Mouse (Mus musculus): ENCODE data around the gene Tpgs1.
A peak's percentile ranks its signal among the peaks of the same experiment; 100 is the strongest.

Gene Tpgs1

DNA sequence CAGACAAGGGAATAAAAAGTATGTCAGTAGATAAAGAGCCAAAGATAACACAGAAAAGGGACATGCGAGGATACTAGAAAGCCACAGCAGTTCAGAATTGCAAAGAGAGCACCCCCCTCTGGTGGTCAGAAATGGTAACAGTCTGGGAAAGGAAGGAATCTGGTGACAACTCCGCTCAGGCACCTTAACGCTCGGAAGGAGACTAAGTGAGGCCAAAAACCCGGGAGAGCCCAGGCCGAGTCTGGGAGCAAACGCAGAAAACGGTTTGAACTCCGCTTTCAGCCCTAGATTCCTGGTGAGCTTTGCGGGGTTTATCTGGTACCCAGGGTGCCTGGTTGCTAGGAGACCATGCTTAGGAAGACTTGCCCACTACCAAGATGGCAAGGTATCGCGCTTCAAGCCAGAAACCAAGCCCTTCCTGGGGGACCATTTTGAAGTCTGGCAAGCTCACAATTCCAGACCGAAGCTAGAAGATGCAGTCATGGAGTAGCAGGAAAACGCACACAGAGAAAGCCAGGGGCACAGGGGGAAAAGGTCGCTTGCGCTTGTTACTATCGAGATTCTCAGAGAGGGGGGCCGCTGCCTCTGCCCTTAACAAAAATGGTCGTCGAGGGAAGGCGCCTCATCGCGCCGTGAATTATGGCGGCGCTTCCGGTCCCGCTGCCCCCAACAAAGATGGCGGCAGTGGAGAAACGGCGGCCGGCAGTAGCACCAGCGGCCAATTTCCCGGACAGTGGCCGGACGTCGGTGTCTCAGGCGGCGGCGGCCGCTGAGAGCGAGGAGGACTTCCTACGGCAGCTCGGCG lies at the start of gene Tpgs1:
Tpgs1 (plus strand) TSS at position 599 of the 805 bp plus-strand sequence.
- peak; percentile 91 for DNase-seq (ENCODE audit: low read depth, low spot score)

- DNase-seq (ENCODE audit: low read depth, low spot score) = no peak
Measured at GRCm38 (mm10) chr10:79623950-79624349, 45.2 kb upstream of the Tpgs1 start.

GRCm38 (mm10) chr10:79625398-79625797 lies 43.8 kb upstream of the Tpgs1 start:
- no peak for DNase-seq (ENCODE audit: low read depth, low spot score)

GRCm38 (mm10) chr10:79626156-79626555 lies 43.0 kb upstream of the Tpgs1 start:
- peak; percentile 12 for DNase-seq (ENCODE audit: low read depth, low spot score)

- no peak for DNase-seq (ENCODE audit: low read depth, low spot score)
Measured at GRCm38 (mm10) chr10:79628377-79628776, 40.8 kb upstream of the Tpgs1 start.

GRCm38 (mm10) chr10:79631432-79631831 lies 37.7 kb upstream of the Tpgs1 start:
- no peak for DNase-seq (ENCODE audit: low read depth, low spot score)

DNA sequence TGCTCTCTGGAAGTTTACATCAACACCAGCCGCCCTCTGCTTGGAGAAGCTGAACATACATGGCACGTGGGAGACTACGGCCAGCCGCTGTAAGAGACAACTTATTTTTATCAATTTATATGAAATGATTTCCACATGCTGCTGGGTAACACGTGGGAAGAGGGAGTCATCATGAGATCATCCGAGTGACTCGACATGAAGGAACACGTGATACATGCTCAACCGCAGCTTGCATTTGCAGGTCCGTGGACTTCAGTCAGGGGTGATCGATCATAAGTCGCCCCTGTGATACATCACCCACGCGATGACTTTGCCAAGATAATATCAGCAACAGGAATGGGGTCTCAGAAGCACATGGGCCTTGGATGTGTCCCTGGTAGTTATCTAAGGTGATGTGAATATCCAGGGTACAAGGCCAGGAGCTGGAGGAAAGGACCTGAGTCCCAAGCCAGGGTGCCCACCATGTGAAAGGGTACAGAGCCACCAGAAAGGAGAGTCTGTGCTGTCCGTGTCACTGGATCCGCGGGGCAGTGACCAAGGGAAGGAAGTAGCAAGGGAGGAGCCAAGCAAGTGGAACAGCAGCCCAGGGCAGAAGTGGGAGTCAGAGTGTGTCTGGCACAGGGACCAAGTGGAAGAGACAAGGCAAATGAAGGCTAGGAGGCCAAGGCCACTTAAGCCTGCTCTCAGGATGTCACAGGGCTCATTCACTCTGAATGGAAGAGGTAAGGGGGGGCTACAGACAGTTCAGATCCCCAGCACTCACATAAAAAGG lies 36.0 kb upstream of the Tpgs1 start:
- DNase-seq (ENCODE audit: low read depth, low spot score) = peak; percentile 90

GRCm38 (mm10) chr10:79636287-79636686 lies 32.9 kb upstream of the Tpgs1 start:
- DNase-seq (ENCODE audit: low read depth, low spot score) = no peak

- no peak for DNase-seq (ENCODE audit: low read depth, low spot score)
Measured at GRCm38 (mm10) chr10:79637128-79638110, 31.8 kb upstream of the Tpgs1 start, which contains the start of gene Shc2. Shc2 (minus strand) TSS chr10:79637918.

- DNase-seq (ENCODE audit: low read depth, low spot score) = no peak
Measured at GRCm38 (mm10) chr10:79638486-79639204, 30.5 kb upstream of the Tpgs1 start.

GRCm38 (mm10) chr10:79645711-79646110 lies 23.5 kb upstream of the Tpgs1 start, which contains the start of gene Odf3l2:
Odf3l2 (minus strand) TSS chr10:79645738.
- no peak for DNase-seq (ENCODE audit: low read depth, low spot score)

GRCm38 (mm10) chr10:79649070-79649751 lies 20.0 kb upstream of the Tpgs1 start:
- DNase-seq (ENCODE audit: low read depth, low spot score) = peak; percentile 87

DNA sequence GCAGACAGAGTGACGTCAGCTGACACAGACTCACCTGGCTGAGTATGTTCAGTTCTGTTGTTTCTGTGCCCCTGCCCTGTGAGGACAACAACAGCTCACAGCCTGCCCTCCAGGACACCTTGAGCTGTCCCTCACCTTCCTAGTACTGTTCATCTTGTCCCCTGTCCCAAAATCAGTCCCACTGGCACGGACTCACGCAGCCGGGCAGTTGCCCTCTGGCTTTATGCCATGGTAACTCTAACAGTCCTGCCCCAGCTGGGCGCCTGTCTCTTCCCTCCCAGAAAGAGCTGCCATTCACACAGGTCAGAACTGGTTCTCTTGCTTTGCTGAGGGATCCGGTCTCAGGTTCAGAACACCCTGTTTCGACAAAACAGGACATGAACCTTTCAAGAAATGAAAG lies 16.4 kb upstream of the Tpgs1 start:
- no peak for DNase-seq (ENCODE audit: low read depth, low spot score)

- no peak for DNase-seq (ENCODE audit: low read depth, low spot score)
Measured at GRCm38 (mm10) chr10:79654946-79655395, 14.2 kb upstream of the Tpgs1 start.

DNA sequence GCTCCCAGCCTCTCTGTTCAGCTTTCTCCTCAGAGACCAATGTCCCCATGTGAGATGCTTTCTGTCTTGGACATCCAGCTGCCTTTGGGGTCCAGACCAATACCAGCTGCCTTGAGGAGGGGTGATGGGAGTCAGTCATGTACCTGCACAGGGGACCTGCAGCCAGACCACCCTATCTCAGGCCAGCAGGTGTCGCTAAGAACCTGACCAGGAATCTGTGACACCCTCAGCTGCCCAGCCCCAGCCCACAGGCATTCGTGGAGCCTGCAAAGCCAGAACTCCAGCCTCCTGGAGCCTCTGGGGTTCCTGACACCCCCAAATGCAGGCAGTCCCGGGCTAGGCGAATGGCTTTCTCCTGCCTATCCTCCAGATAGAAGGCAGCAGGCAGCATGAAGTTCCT lies 10.3 kb upstream of the Tpgs1 start:
- no peak for DNase-seq (ENCODE audit: low read depth, low spot score)

DNA sequence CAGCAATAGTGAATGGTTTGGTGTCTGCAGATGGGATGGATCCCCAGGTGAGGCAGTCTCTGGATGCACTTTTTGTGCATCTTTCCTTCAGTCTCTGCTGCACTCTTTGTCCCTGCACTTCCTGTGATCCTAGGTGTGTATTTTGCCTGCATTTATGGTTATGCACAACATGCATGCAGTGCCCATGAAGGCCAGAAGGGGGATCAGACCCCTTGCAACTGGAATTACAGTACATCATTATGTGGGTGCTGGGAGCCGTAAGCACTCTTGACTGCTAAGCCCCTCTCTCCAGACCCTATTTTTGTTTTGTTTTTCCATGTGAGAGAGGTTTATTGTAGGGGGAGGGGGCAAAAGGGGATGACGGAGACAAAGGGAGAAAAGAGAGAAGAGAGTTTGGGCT lies 8.9 kb upstream of the Tpgs1 start:
- DNase-seq (ENCODE audit: low read depth, low spot score) = peak; percentile 37

DNA sequence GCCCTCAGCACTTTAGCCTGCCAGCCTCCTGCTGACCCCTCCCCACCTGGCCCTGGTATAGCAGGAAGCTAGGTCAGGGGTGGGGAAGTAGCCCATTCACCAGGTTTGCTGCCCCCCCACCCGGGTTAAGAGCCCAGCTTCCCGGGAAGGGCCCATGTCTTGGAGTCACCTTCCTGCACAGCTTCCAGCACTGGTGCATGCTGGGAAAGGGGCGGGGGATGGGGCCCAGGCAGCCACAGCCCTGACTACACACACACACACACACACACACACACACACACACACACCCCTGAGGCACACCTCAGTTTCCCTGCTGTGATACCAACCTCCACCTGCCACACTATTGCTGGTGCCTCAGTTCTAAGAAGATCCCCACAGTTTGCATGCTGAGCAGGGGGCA lies 7.3 kb upstream of the Tpgs1 start:
- DNase-seq (ENCODE audit: low read depth, low spot score) = no peak

DNA sequence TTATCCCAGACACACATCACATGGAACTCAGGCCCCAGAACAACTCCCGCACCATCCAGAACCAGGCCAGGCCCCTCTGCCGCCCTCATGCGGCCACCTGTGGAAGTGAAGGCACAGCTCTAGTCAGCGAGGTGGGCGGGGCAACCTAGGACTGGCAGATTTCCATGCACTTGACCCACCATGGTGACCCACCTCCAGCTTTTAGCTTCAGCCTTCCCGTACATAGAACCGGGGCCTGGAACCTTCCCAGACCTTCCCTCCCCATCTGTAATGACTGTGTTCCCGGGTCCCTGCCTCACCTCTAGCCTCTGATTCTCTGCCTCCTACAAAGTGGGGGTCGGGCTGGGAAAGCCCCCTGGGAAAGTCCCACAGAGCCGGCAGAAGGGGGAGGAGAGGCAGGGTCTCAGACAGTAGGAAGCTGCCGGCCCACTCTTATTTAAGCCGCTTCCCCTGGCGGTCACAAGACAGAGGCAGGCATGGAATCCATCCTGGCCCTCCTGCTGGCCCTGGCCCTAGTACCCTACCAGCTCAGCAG lies 5.0 kb upstream of the Tpgs1 start, which contains the start of gene Madcam1:
Madcam1 (plus strand) TSS at position 429 of the 535 bp plus-strand sequence.
- DNase-seq (ENCODE audit: low read depth, low spot score) = peak; percentile 66

- DNase-seq (ENCODE audit: low read depth, low spot score) = no peak
Measured at GRCm38 (mm10) chr10:79665051-79665450, 4.1 kb upstream of the Tpgs1 start.

GRCm38 (mm10) chr10:79666493-79666892 lies 2.7 kb upstream of the Tpgs1 start:
- DNase-seq (ENCODE audit: low read depth, low spot score) = no peak

Measured in 3T3-L1 (cell line).